Mouse (Mus musculus) stomach, embryonic 15.5 days (tissue): ENCODE data around the gene Dyrk3. TPM values are rescaled to one million over a fixed set of nuclear protein-coding genes. Genes with fewer than 3 reads are reported as not detected.

ENCODE experiments used
- polyA plus RNA-seq: library from polyadenylated mRNA; unstranded; fragments of >200 nt; fragmentation: Nextera tagmentation; extraction: Ambion mirVana; gene quantifications from 2 replicates; pipeline ENCODE4 v1.2.1, GENCODE M21; 2015

Dyrk3 gene
- polyA plus RNA-seq, 1 experiment from 2014 or later: 5.4 TPM

Other genes with a start within 250 kb of the Dyrk3 start
- gene Il20, start 226.9 kb downstream of the Dyrk3 start, polyA plus RNA-seq: not detected in 2 replicates
- not detected in 2 replicates for gene Il19, start 198.2 kb downstream of the Dyrk3 start, polyA plus RNA-seq
- gene Il10, start 118.5 kb downstream of the Dyrk3 start, polyA plus RNA-seq: not detected in 2 replicates
- gene Mapkapk2, start 40.5 kb downstream of the Dyrk3 start, polyA plus RNA-seq: 45.8 and 49.5 TPM in 2 replicates
- 54.6 and 64.1 TPM in 2 replicates for gene Eif2d, start 14.8 kb upstream of the Dyrk3 start, polyA plus RNA-seq
- 4.5 and 5.7 TPM in 2 replicates for gene Rassf5, start 106.9 kb upstream of the Dyrk3 start, polyA plus RNA-seq
- 6.4 and 7.1 TPM in 2 replicates for gene Ikbke, start 141.3 kb upstream of the Dyrk3 start, polyA plus RNA-seq